ENCODE assay signal across 18 mouse cellular contexts in genomic region chr10:21467425-21468085, GRCm38 (mm10).
DNase-seq lines count a peak whose midpoint lies in the region; ATAC-seq lines count a peak whose summit lies in the region.
"Had no signal": no experiment of that assay in that cellular context is flagged by ENCODE, and none has a peak within 500 bp of the region (broad histone marks: within the 10 kb centered on the region; RNA-seq: fewer than 3 reads in every experiment).

No protein-coding gene starts in this region.

- H3K9ac ChIP-seq in intestine, embryonic 14.5 days (ENCODE audit: low read length), result no peak overlapping the region
- H3K9ac ChIP-seq in intestine, embryonic 15.5 days, result no peak overlapping the region
- no peak overlapping the region for H3K9ac ChIP-seq in forebrain, embryonic 15.5 days (replicated peaks)
- H3K9ac ChIP-seq: liver, embryonic 14.5 days had no signal

- no peak overlapping the region for H3K27ac ChIP-seq in intestine, embryonic 14.5 days (ENCODE audit: low read depth)
- H3K27ac ChIP-seq in intestine, embryonic 15.5 days, result no peak overlapping the region
- no peak overlapping the region for H3K27ac ChIP-seq in forebrain, embryonic 15.5 days (replicated peaks)
- H3K27ac ChIP-seq: liver, embryonic 14.5 days had no signal

- peak; percentile 44 for DNase-seq in intestine, embryonic 14.5 days (ENCODE audit: low spot score)
- DNase-seq in retina, embryonic 14.5 days (ENCODE audit: low spot score), result peak; percentile 60
- DNase-seq in retina, postnatal 1 day, result no peak
- no peak for DNase-seq in lung, adult 18-20 months
- DNase-seq in spleen, adult 12 weeks (ENCODE audit: low spot score), result no peak
- no peak for DNase-seq in frontal cortex, postnatal 25 days (ENCODE audit: low spot score in 2 of 2)
- DNase-seq: cerebellum, adult 18-20 months; gastrocnemius, postnatal 10 days; heart, postnatal 14 days; left cerebral cortex, postnatal 4 days; lung, postnatal 4 days; right cerebral cortex, postnatal 14 days had no signal

- H3K4me2 ChIP-seq in intestine, embryonic 14.5 days (ENCODE audit: low read length), result no peak overlapping the region
- H3K4me2 ChIP-seq in intestine, embryonic 15.5 days (replicated peaks), result no peak overlapping the region
- no peak overlapping the region for H3K4me2 ChIP-seq in forebrain, embryonic 15.5 days (replicated peaks)

- no peaks in the 10 kb centered on the region for H3K36me3 ChIP-seq in intestine, embryonic 14.5 days (ENCODE audit: control insufficient read depth, insufficient read depth, low read length)
- H3K36me3 ChIP-seq in intestine, embryonic 15.5 days, result no peaks in the 10 kb centered on the region
- H3K36me3 ChIP-seq in forebrain, embryonic 15.5 days, result no peaks in the 10 kb centered on the region
- H3K36me3 ChIP-seq: G1E had no signal

- H3K4me1 ChIP-seq in intestine, embryonic 14.5 days (replicated peaks; ENCODE audit: control insufficient read depth, insufficient read depth, low read length), result 0 out of 2 replicates have a peak, but pooled peaks cover 3% of the 10 kb centered on the region
- H3K4me1 ChIP-seq in intestine, embryonic 15.5 days (replicated peaks), result 0 out of 2 replicates have a peak, but pooled peaks cover 8% of the 10 kb centered on the region
- H3K4me1 ChIP-seq in forebrain, embryonic 15.5 days, result peaks cover 11% of the 10 kb centered on the region

- no peaks in the 10 kb centered on the region for H3K27me3 ChIP-seq in intestine, embryonic 14.5 days (replicated peaks; ENCODE audit: control insufficient read depth, insufficient read depth, low read length)
- H3K27me3 ChIP-seq in intestine, embryonic 15.5 days (replicated peaks), result no peaks in the 10 kb centered on the region
- no peaks in the 10 kb centered on the region for H3K27me3 ChIP-seq in forebrain, embryonic 15.5 days

- no peaks in the 10 kb centered on the region for H3K9me3 ChIP-seq in intestine, embryonic 14.5 days (ENCODE audit: control insufficient read depth, low read length)
- H3K9me3 ChIP-seq in intestine, embryonic 15.5 days, result no peaks in the 10 kb centered on the region
- H3K9me3 ChIP-seq in forebrain, embryonic 15.5 days, result no peaks in the 10 kb centered on the region
- H3K9me3 ChIP-seq: G1E had no signal

- H3K4me3 ChIP-seq in intestine, embryonic 14.5 days (ENCODE audit: low read depth, low read length), result no peak overlapping the region
- H3K4me3 ChIP-seq in intestine, embryonic 15.5 days (replicated peaks), result no peak overlapping the region
- no peak overlapping the region for H3K4me3 ChIP-seq in forebrain, embryonic 15.5 days
- H3K4me3 ChIP-seq: erythroblast, embryonic 14.5 days had no signal

- no peak for ATAC-seq in intestine, embryonic 14.5 days (replicated peaks; ENCODE audit: low FRiP score, low TSS enrichment, low read depth)
- ATAC-seq in intestine, embryonic 15.5 days, result no peak
- ATAC-seq in forebrain, embryonic 15.5 days (replicated peaks), result 0 out of 2 replicates have a peak, but pooled peaks have one; percentile 30
- ATAC-seq: intestine, embryonic 16.5 days had no signal

- WGBS in intestine, embryonic 14.5 days, result 51% methylated on average over 4 of the region's 4 CpGs
- WGBS in intestine, embryonic 15.5 days, result 49% methylated on average over 4 of the region's 4 CpGs
- 4% methylated on average over 4 of the region's 4 CpGs for WGBS in forebrain, embryonic 15.5 days

Comparison
In these comparisons a context has a peak if more than half of its experiments do, and no peak if none do; other contexts are left out.
1. DNase-seq: peak in intestine, embryonic 14.5 days (single experiment) and retina, embryonic 14.5 days (single experiment); none in retina, postnatal 1 day (single experiment), lung, adult 18-20 months (0 of 2), spleen, adult 12 weeks (single experiment) and frontal cortex, postnatal 25 days (0 of 2).